Mouse (Mus musculus): Measurements from ENCODE around the gene Ak8. TPM values are rescaled to one million over a fixed set of nuclear protein-coding genes. Genes with fewer than 3 reads are reported as not detected.

Ak8 gene
- polyA plus RNA-seq, 1 experiment from 2014 or later, result 1.3 TPM

- Histone ChIP-seq H3K36me3 (ENCODE audit: insufficient read depth, low read length) (no peaks in the 10 kb centered on the region), H3K9ac (ENCODE audit: low read depth, low read length) (no peak overlapping the region), H3K4me3 (replicated peaks; ENCODE audit: low read depth, low read length) (no peak overlapping the region), H3K27me3 (ENCODE audit: insufficient read depth, low read length) (peaks cover 10% of the 10 kb centered on the region; the same call in 1 of the 2 replicates), H3K9me3 (replicated peaks; ENCODE audit: low read length) (no peaks in the 10 kb centered on the region), H3K27ac (no peak overlapping the region), H3K4me2 (ENCODE audit: low read length) (no peak overlapping the region), H3K4me1 (replicated peaks; ENCODE audit: insufficient read depth, low read length) (no peaks in the 10 kb centered on the region; the same call in 1 of the 2 replicates)
- DNase-seq (ENCODE audit: low spot score) (no peak), ATAC-seq (replicated peaks; ENCODE audit: low FRiP score, low read depth) (no peak)
- WGBS, result 43% methylated on average over 15 of the region's 15 CpGs
- TF ChIP-seq CTCF (IDR thresholded peaks at IDR 0.05; ENCODE audit: low read depth), result no peak
Measured at GRCm38 (mm10) chr2:28746682-28747332, 46.8 kb downstream of the Ak8 start.

GRCm38 (mm10) chr2:28747705-28748104, 47.7 kb downstream of the Ak8 start:
- TF ChIP-seq CTCF (IDR thresholded peaks at IDR 0.05; ENCODE audit: low read depth), result no peak
- WGBS, result 70% methylated on average over 2 of the region's 2 CpGs
- H3K27ac ChIP-seq, result no peak overlapping the region
- ATAC-seq (replicated peaks; ENCODE audit: low FRiP score, low read depth) (no peak), DNase-seq (ENCODE audit: low spot score) (no peak)
- H3K36me3 ChIP-seq (ENCODE audit: insufficient read depth, low read length), result no peaks in the 10 kb centered on the region
- peaks cover under 1% of the 10 kb centered on the region; the same call in 1 of the 2 replicates for H3K4me1 ChIP-seq (replicated peaks; ENCODE audit: insufficient read depth, low read length)
- peaks cover 10% of the 10 kb centered on the region; the same call in 1 of the 2 replicates for H3K27me3 ChIP-seq (ENCODE audit: insufficient read depth, low read length)
- no peaks in the 10 kb centered on the region for H3K9me3 ChIP-seq (replicated peaks; ENCODE audit: low read length)
- no peak overlapping the region for H3K4me3 ChIP-seq (replicated peaks; ENCODE audit: low read depth, low read length)
- no peak overlapping the region for H3K9ac ChIP-seq (ENCODE audit: low read depth, low read length)
- H3K4me2 ChIP-seq (ENCODE audit: low read length), result no peak overlapping the region

- ATAC-seq (replicated peaks; ENCODE audit: low FRiP score, low read depth) (no peak), DNase-seq (ENCODE audit: low spot score) (peak; percentile 19)
- Histone ChIP-seq H3K4me3 (replicated peaks; ENCODE audit: low read depth, low read length) (peak overlapping the region; percentile 31), H3K9me3 (replicated peaks; ENCODE audit: low read length) (no peaks in the 10 kb centered on the region), H3K27ac (no peak overlapping the region), H3K36me3 (ENCODE audit: insufficient read depth, low read length) (no peaks in the 10 kb centered on the region), H3K9ac (ENCODE audit: low read depth, low read length) (peak overlapping the region; percentile 35; the same call in 1 of the 2 replicates), H3K4me1 (replicated peaks; ENCODE audit: insufficient read depth, low read length) (peaks cover 3% of the 10 kb centered on the region; the same call in 1 of the 2 replicates), H3K27me3 (ENCODE audit: insufficient read depth, low read length) (peaks cover 10% of the 10 kb centered on the region; the same call in 1 of the 2 replicates), H3K4me2 (ENCODE audit: low read length) (peak overlapping the region; percentile 69)
- no peak for TF ChIP-seq CTCF (IDR thresholded peaks at IDR 0.05; ENCODE audit: low read depth)
- WGBS, result under 1% methylated on average over 17 of the region's 17 CpGs
Measured at GRCm38 (mm10) chr2:28751186-28751585, 51.2 kb downstream of the Ak8 start.

DNA sequence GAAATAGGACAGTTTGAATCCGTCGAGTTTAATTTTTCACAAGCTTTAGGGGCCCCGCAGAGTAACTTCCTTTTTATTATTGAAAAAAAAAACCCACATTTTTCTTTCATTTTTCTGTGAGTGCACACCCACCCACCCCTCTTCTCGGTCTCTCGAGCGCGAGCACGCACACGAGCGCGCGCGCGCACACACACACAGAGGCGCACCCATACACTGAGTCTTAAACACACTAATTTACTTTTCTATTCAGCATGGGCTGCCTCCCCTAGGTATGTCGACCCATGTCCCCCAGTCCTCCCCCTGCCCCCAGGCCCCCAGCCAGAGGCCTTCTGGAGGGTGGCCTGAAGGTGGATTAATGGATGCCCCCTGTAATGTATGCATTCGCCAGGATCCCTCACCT, 51.7 kb downstream of the Ak8 start:
- no peak overlapping the region for H3K27ac ChIP-seq
- peaks cover 10% of the 10 kb centered on the region; the same call in 1 of the 2 replicates for H3K27me3 ChIP-seq (ENCODE audit: insufficient read depth, low read length)
- no peak for TF ChIP-seq CTCF (IDR thresholded peaks at IDR 0.05; ENCODE audit: low read depth)
- peak overlapping the region; percentile 69 for H3K4me2 ChIP-seq (ENCODE audit: low read length)
- 0 out of 2 replicates have a peak overlapping the region, but pooled peaks have one; percentile 13 for H3K9ac ChIP-seq (ENCODE audit: low read depth, low read length)
- DNase-seq (ENCODE audit: low spot score), result no peak
- H3K4me3 ChIP-seq (replicated peaks; ENCODE audit: low read depth, low read length), result peak overlapping the region; percentile 31
- 17% methylated on average over 17 of the region's 17 CpGs for WGBS
- no peaks in the 10 kb centered on the region for H3K36me3 ChIP-seq (ENCODE audit: insufficient read depth, low read length)
- peaks cover 3% of the 10 kb centered on the region; the same call in 1 of the 2 replicates for H3K4me1 ChIP-seq (replicated peaks; ENCODE audit: insufficient read depth, low read length)
- no peak for ATAC-seq (replicated peaks; ENCODE audit: low FRiP score, low read depth)
- H3K9me3 ChIP-seq (replicated peaks; ENCODE audit: low read length), result no peaks in the 10 kb centered on the region

GRCm38 (mm10) chr2:28752388-28752787, 52.4 kb downstream of the Ak8 start:
- Histone ChIP-seq H3K4me1 (replicated peaks; ENCODE audit: insufficient read depth, low read length) (peaks cover 3% of the 10 kb centered on the region; the same call in 1 of the 2 replicates), H3K9me3 (replicated peaks; ENCODE audit: low read length) (no peaks in the 10 kb centered on the region), H3K4me3 (replicated peaks; ENCODE audit: low read depth, low read length) (no peak overlapping the region), H3K27ac (no peak overlapping the region), H3K9ac (ENCODE audit: low read depth, low read length) (no peak overlapping the region), H3K4me2 (ENCODE audit: low read length) (no peak overlapping the region), H3K27me3 (ENCODE audit: insufficient read depth, low read length) (peaks cover 10% of the 10 kb centered on the region; the same call in 1 of the 2 replicates), H3K36me3 (ENCODE audit: insufficient read depth, low read length) (no peaks in the 10 kb centered on the region)
- DNase-seq (ENCODE audit: low spot score), result peak; percentile 61
- TF ChIP-seq CTCF (IDR thresholded peaks at IDR 0.05; ENCODE audit: low read depth), result no peak
- no peak for ATAC-seq (replicated peaks; ENCODE audit: low FRiP score, low read depth)
- 29% methylated on average over 8 of the region's 8 CpGs for WGBS

DNA sequence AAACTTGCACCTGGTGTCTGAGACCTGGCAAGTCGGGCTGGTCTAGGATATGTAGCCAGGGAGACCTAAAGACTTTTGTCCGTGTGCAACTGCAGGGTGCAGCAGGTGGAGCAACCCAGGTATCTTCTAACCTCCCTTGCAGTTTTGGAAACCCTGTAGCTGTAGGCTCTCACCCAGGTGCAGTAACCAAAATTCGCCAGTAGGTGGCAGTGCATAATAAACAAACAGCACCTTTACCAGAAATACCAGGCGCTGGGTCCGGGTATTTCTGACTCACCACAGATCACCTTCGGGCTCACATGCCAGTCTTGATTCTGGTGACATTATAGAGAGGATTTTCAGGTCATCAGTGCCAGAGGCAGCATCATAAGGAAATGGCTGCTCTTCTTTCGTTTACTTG, 55.5 kb downstream of the Ak8 start:
- H3K9ac ChIP-seq (ENCODE audit: low read depth, low read length), result no peak overlapping the region
- H3K4me3 ChIP-seq (replicated peaks; ENCODE audit: low read depth, low read length), result no peak overlapping the region
- DNase-seq (ENCODE audit: low spot score) (peak; percentile 80), ATAC-seq (replicated peaks; ENCODE audit: low FRiP score, low read depth) (no peak)
- H3K4me2 ChIP-seq (ENCODE audit: low read length), result no peak overlapping the region
- peaks cover 3% of the 10 kb centered on the region; the same call in 1 of the 2 replicates for H3K4me1 ChIP-seq (replicated peaks; ENCODE audit: insufficient read depth, low read length)
- no peaks in the 10 kb centered on the region for H3K36me3 ChIP-seq (ENCODE audit: insufficient read depth, low read length)
- H3K27ac ChIP-seq, result no peak overlapping the region
- peak; percentile 87 for TF ChIP-seq CTCF (IDR thresholded peaks at IDR 0.05; ENCODE audit: low read depth)
- 0 out of 2 replicates have a peak, but pooled peaks cover 2% of the 10 kb centered on the region for H3K27me3 ChIP-seq (ENCODE audit: insufficient read depth, low read length)
- 1% methylated on average over 7 of the region's 7 CpGs for WGBS
- no peaks in the 10 kb centered on the region for H3K9me3 ChIP-seq (replicated peaks; ENCODE audit: low read length)

Data from kidney, postnatal 0 days (tissue).